Mouse (Mus musculus): ENCODE measurements around the gene Nrxn2.

DNA sequence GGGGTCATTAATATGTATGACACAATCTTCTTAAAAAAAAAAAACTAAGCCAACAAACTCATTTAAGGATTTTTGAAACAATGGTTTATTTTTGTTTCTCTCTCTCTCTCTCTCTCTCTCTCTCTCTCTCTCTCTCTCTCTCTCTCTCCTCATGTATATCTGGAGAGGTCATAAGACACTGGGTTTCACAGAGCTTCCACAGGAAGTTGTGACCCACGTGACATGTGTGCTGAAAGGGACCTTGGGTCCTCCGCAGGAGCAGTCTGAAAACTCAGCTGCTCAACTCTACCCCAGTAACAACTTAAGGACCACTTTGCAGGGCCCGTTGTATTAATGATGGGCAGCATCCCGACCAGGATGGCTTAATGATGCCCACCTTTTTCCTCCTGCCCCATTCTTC is 132.7 kb downstream of the Nrxn2 start:
- TF ChIP-seq CTCF (IDR thresholded peaks at IDR 0.05; ENCODE audit: low read depth, low read length) (no peak), POLR2A (IDR thresholded peaks at IDR 0.05; ENCODE audit: insufficient read depth, low read length) (no peak), EP300 (IDR thresholded peaks at IDR 0.05; ENCODE audit: insufficient read depth, low read depth, low read length) (no peak)

All from ES-Bruce4 (cell line).